Mouse (Mus musculus): ENCODE measurements around the gene Rxrb.
"Not testable (repeated sequence)": the region's sequence is repeated elsewhere in the genome, so short reads cannot be mapped to it uniquely, and the experiment has no call there.

The Rxrb gene

DNA sequence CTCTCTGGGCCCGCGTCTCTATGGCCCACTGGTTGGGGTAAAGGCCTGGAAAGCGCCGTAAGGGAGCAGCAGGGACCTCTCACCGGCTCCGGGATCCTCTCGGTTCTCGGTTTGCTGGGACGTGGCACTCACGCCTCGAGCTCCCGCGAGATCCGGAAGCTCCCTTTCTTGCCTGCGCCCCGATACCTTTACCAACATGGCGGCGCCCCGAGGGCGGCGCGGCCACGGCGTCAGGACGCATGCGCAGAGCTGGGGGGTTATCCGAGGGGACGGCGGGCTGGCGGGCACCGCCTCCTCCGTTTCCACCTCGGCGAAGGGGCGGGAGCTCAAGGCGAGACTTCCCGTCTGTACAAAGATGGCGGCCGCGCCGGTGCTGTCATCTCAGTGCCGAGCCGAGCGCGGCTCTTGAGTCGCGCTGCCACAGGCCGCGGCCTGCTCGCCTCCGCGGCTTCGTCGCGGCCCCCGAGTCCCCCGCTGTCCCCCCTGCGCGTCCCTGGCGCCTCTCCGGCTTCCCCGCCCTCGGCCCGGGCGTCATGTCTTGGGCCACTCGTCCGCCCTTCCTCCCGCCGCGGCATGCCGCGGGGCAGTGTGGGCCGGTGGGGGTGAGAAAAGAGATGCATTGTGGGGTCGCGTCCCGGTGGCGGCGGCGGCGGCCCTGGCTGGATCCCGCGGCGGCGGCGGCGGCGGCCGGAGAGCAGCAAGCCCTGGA, at the start of gene Rxrb, which contains the start of gene Slc39a7:
Rxrb (plus strand) TSS at position 348 of the 709 bp plus-strand sequence.
Slc39a7 (minus strand) TSS at position 218 of the 709 bp plus-strand sequence.
- peak; percentile 99 for DNase-seq (ENCODE audit: low read depth, low spot score)

GRCm38 (mm10) chr17:33982136-33982535, 49.5 kb upstream of the Rxrb start:
- not testable (repeated sequence) for DNase-seq (ENCODE audit: low read depth, low spot score)

DNA sequence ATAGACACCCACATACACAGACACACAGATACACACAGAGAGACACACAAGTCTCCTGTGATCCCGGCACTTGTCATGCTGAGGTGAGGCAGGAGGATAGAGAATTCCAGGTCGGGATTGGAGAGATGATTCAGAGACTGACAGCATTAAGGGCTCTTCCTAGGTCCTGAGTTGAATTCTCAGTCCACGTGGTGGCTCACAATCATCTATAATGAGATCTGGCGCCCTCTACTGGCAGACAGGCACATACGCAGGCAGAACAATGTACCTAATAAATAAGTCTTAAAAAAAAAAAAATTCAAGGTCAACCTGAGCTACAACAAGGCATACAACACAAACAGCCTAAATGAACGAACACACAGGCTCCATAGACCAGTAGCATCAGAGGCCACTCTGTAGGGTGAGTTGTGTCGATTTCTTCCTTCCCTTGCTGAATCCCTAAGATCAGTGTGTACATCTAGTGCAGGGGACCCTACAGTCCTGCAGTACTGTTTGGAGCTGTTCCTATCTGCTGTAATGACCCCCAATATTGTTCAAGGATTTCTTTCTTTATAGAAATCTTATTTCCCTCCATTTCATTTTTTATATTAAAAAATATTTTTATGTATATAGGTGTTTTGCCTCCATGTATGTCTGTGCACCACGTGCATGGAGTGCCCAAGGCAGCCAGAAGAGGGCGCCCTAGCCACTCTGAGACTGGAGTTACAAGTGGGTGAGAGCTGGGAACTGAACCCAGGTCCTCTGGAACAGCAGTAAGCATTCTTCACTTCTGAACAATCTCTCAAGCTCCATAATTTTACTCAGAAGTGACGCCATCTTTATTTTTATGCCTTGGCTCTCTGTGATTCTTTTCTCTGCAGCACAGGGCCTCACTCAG, 39.6 kb upstream of the Rxrb start:
- peak; percentile 86 for DNase-seq (ENCODE audit: low read depth, low spot score)

DNA sequence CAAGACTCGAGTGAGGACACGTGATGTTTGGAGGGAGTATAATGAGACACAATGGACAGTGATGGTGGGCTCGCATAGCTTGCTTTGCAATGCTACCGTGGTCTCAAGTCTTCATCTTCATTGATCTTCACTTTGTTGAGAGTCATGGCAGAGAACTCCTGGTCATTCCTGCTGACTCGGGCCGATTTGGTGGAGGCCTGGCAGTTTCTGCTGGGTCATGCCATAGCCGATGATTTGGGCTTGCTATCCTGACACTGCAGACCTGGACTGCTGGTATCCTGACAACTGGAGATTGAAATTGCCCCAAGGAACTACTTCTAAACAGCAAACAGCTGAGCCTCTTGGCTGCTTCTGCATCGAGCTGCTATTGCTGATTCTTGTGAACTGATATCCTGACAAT, 36.7 kb upstream of the Rxrb start:
- no peak for DNase-seq (ENCODE audit: low read depth, low spot score)

GRCm38 (mm10) chr17:33995651-33996050, 36.0 kb upstream of the Rxrb start:
- no peak for DNase-seq (ENCODE audit: low read depth, low spot score)

GRCm38 (mm10) chr17:33997025-33997424, 34.6 kb upstream of the Rxrb start:
- DNase-seq (ENCODE audit: low read depth, low spot score), result not testable (repeated sequence)

GRCm38 (mm10) chr17:33998697-33999096, 32.9 kb upstream of the Rxrb start:
- not testable (repeated sequence) for DNase-seq (ENCODE audit: low read depth, low spot score)

DNA sequence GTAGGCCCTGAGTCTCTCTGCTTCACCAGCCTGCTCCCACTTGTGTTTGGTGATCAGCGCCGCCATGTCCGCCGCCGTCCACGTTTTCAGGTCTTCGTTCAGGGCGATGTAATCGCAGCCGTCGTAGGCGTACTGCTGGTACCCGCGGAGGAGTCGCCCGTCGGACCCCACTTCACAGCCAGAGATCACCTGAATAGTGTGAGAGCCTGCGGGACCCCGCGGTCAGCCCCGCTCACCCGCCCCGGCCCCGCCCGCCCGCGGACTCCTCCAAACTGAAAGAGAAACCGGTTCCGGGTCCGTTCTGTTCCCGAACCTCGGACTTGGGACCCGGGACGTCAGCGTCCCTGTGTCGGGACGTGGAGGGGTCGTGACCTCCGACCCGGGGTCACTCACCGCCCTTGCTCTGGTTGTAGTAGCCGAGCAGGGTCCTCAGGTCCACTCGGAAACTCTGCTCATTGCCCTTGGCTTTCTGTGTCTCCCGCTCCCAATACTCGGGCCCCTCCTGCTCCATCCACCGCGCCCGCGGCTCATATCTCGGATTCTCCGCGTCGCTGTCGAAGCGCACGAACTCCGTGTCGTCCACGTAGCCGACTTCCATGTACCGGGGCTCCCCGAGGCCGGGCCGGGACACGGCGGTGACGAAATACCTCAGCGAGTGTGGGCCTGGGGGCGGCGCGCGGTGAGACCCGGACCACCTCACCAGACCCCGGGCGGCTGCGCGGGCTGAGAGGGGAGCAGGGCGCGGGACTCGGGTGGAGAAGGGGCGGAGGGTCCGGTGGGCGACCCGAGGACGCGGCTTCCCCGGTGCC, 32.1 kb upstream of the Rxrb start:
- DNase-seq (ENCODE audit: low read depth, low spot score), result peak; percentile 44

GRCm38 (mm10) chr17:34000150-34000537, 31.5 kb upstream of the Rxrb start, which contains the start of gene H2-K1:
Gene H2-K1 (minus strand): TSS chr17:34000347.
- DNase-seq (ENCODE audit: low read depth, low spot score), result peak; percentile 98

DNA sequence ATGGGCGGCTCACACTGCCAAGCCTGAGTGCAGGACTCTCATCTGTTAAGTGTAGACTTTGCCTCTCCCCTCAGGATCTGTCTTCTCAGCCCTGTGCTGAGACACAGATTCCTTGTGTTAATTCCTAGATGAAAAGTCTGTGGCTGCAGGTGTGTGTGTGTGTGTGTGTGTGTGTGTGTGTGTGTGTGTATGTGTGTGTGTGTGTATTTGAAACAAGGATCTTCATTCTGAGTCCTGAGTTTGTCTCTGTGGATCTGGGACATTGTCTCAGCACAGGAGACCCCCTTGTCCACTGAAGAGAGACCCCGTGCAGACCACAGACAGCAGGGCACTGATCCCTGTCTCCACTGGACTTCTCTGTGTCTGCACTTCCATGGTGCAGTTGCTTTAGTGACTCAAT, 30.8 kb upstream of the Rxrb start:
- DNase-seq (ENCODE audit: low read depth, low spot score), result not testable (repeated sequence)

DNA sequence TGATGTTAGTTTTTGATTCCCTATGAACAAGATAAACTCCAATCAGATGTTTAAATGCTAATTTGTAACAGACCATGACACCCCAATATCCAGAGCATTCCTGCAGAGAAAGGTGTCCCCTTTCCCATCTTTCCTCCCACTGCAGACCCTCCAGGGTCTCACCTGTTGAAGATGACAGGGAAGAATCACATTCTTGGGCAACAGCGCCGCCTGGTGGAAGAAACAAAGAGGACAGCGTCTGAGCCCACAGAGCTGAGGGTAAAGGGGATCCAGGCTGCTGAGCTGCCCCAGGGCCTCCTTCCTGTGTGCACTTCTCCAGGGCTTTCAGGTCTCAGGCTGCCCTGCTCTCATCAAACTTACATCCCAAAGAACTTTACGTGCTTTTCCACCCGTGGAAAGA, 28.2 kb upstream of the Rxrb start:
- DNase-seq (ENCODE audit: low read depth, low spot score), result no peak

DNA sequence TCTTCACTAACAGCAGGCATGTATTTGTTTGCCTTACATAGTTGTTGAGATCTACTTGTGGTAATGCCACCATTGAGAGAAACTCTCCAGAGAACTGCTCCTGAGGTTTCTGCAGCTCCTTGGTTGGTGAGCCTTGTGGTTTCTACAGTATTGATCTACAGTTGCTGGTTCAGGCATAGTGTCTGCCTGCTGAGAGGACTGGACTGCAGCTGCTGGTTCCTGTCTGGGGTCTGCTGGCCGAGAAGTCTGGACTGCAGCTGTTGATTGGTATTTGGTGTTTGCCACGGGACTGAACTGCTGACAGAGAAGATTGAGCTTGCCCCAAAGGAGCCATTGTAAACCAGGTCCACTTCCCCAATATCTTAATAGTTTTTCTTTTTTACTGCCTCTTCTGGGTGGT, 25.0 kb upstream of the Rxrb start:
- DNase-seq (ENCODE audit: low read depth, low spot score), result no peak

DNA sequence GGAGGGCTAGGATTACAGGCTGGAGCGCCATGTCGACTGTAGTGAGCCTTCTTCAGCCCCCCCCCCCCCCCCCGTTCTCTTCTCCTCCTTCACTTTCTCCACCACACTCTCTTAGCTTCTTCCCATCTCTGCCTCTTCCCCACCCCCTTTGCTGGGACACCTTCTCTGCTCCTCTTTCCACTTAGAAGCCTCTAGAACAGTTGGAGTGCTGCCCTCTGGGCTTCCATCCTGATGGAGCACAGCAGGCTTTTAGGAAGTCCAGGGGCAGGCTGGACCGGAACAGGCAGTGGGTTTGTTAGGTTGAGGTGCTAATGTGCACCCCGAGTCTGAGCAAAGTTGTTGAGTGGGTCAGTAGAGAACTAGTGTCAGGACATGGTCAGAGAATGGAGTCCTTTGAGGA, 21.5 kb upstream of the Rxrb start:
- DNase-seq (ENCODE audit: low read depth, low spot score), result no peak

DNA sequence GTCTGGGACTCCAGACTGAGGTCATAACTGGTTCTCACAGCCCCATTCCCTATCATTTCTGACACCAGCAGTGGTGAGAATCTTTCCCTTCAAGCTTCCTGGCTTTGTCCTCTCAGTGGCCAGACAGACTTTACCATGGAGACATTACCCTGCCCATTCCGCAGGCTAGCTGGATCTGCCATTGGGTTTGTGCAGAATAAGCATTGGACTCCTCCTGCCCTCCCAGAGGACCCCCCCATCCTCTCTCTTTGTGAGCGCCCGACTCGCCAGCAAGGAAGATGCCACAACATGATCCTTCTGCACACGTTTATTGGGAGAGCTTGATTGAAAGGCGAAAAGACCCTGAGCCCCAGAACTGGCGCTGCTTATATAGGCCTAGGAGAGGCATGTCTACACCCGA, 18.2 kb upstream of the Rxrb start:
- no peak for DNase-seq (ENCODE audit: low read depth, low spot score)

GRCm38 (mm10) chr17:34021539-34022413, 9.8 kb upstream of the Rxrb start:
- DNase-seq (ENCODE audit: low read depth, low spot score), result no peak

- DNase-seq (ENCODE audit: low read depth, low spot score), result no peak
Observed at GRCm38 (mm10) chr17:34022414-34022783, 9.2 kb upstream of the Rxrb start.

- no peak for DNase-seq (ENCODE audit: low read depth, low spot score)
Observed at GRCm38 (mm10) chr17:34022987-34023386, 8.6 kb upstream of the Rxrb start.

DNA sequence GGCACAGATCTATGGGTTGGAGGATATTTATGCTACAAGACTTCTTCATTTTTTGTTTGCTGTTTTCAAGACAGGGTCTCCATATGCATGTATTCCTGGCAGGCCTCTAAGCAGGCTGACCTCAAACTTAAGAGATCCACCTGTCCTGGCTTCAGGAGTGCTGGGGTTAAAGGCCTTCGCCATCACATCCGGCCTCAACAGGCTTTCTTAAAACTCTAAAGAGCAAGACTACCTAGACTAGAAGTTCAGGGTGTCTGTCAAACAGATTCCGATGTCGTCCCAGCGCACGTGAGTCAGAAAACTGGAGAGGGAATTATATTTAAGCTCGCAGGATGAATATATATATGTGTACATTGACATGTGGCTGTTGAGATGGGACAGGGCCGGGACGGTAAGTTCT, 7.9 kb upstream of the Rxrb start:
- no peak for DNase-seq (ENCODE audit: low read depth, low spot score)

DNA sequence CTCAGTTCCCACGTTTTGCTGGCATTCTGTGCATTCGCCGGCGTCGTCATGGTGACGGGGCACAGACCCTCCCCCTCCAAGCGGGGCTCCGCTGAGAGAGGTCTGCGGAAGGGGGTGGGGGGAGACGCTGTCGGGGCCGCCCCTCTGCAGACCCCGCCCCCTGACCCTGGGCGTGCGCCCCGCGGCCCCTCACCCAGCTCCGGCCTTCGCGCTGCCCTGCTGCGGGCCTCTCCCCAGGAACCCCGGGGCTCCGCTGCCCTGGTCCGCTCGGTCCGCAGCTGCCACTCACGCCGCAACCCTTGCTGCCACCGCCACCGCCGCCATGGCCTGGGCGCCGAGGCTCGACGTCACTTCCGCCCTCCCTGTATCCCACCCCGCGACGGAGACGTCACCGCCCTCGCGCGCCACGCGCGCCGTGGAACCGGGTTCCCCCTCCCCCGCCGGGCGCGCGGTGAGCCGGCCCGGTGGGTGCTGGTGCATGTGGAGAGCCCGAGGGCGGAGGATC, 7.2 kb upstream of the Rxrb start, which contains the start of gene Ring1:
Ring1 (minus strand) TSS at position 364 of the 505 bp plus-strand sequence.
- DNase-seq (ENCODE audit: low read depth, low spot score), result peak; percentile 92
